Mouse (Mus musculus) naive thymus-derived CD4-positive, alpha-beta T cell, adult 2 months (primary cell): ENCODE measurements around the gene Reg4.

Source experiments
- DNase-seq: peaks from one replicate; pipeline ENCODE4 v3.0.0-alpha.2; 2011; ENCODE audit warnings: low read depth

The Reg4 gene

DNA sequence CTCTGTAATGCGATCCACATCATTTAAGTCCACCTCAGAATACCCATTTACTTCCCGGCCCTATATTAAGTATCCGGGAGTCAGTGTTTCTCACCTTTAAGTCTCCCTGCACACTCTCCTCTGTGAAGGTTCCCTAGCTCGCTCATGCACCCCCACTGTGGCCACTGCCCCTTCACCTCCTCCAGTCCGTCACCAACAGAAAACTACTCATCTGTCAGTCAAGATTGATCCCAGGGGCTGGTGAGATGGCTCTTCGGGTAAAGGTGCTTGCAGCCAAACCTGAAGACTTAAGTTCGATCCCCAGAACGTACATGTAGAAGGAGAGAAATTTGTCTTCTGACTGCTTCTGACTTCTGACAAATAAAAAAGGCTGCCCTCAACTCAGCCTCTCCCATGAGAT is 60.5 kb downstream of the Reg4 start:
- DNase-seq, result no peak

DNA sequence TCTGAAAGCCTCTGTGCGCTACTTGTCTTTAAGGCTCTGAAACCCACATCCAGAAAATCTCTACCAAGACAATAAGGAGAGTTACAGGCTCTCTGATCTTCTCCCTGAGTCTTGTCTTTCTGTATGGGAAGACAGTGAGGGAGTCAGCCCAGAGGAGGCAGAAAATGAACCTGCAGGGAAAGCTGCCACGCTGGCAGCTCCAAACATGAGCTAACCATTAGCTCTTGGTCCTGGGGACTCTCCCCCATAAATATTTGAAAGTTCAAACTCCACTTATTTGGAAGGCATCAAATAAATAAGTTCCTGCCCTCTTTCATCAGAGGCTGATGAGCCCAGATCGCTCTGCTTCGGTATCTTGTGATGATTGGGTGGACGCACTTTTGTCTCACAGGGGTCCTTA is 61.2 kb downstream of the Reg4 start:
- no peak for DNase-seq
